Mouse (Mus musculus) MEL (cell line): ENCODE results near the gene Aff1. TPM values are rescaled to one million over a fixed set of nuclear protein-coding genes. Genes with fewer than 3 reads are reported as not detected.
A peak's percentile ranks its signal among the peaks of the same experiment; 100 is the strongest.

Source experiments
- DNase-seq: peaks from one replicate; pipeline ENCODE4 v3.0.0; 2011; ENCODE audit warnings: low read depth, low spot score
- H3K27ac ChIP-seq: 2 replicates; pipeline ENCODE4 v1.5.1; 2012; ENCODE audit warnings: low read depth, mild to moderate bottlenecking, control low read depth, low read length, moderate library complexity; ENCODE audit not compliant: control insufficient read depth
- H3K27me3 ChIP-seq, 2 experiments: fragments of 150-350 bp in 1 of 2; sonication (generic) in 1 of 2; 2 replicates each; pipeline ENCODE4 v1.6.1; 2012; ENCODE audit warnings: low read length in 2 of 2, mild to moderate bottlenecking in 2 of 2, improper control_type of control experiment in 1 of 2, moderate library complexity in 1 of 2; ENCODE audit not compliant: insufficient read depth in 2 of 2, control insufficient read depth in 1 of 2
- H3K36me3 ChIP-seq, 2 experiments: 2 replicates each; pipeline ENCODE4 v1.6.1; 2012 to 2014; ENCODE audit warnings: low read length in 2 of 2, improper control_type of control experiment in 1 of 2, inconsistent platforms in 1 of 2, mild to moderate bottlenecking in 1 of 2; ENCODE audit not compliant: insufficient read depth in 2 of 2, control insufficient read depth in 1 of 2
- H3K4me1 ChIP-seq, 2 experiments: fragments of 150-350 bp in 1 of 2; sonication (generic) in 1 of 2; 2 replicates each; pipeline ENCODE4 v1.6.1; 2012; ENCODE audit warnings: low read length in 2 of 2, improper control_type of control experiment in 1 of 2, mild to moderate bottlenecking in 1 of 2; ENCODE audit not compliant: insufficient read depth in 2 of 2, control insufficient read depth in 1 of 2
- H3K4me3 ChIP-seq, 2 experiments: fragments of 150-350 bp in 1 of 2; sonication (generic) in 1 of 2; 2 replicates each; pipeline ENCODE4 v1.5.1; 2012; ENCODE audit warnings: low read depth in 2 of 2, low read length in 2 of 2, mild to moderate bottlenecking in 2 of 2, moderate library complexity in 2 of 2, control low read depth in 1 of 2, improper control_type of control experiment in 1 of 2; ENCODE audit not compliant: control insufficient read depth in 1 of 2, insufficient read depth in 1 of 2
- H3K79me2 ChIP-seq: 2 replicates; pipeline ENCODE4 v1.6.1; 2012; ENCODE audit warnings: mild to moderate bottlenecking, low read length, moderate library complexity; ENCODE audit not compliant: control insufficient read depth, poor library complexity, insufficient read depth
- H3K9ac ChIP-seq: 2 replicates; pipeline ENCODE4 v1.6.1; 2012; ENCODE audit warnings: low read depth, mild to moderate bottlenecking, control low read depth, low read length, moderate library complexity; ENCODE audit not compliant: control insufficient read depth, poor library complexity, severe bottlenecking
- H3K9me3 ChIP-seq: fragments of 150-350 bp; sonication (generic); replicated peaks from 2 replicates; pipeline ENCODE4 v1.6.1; 2012; ENCODE audit warnings: mild to moderate bottlenecking, low read length, improper control_type of control experiment, moderate library complexity; ENCODE audit not compliant: insufficient read depth
- BHLHE40 ChIP-seq: IDR thresholded peaks from 2 replicates; pipeline ENCODE4 v1.6.1; 2012; ENCODE audit warnings: low read depth, mild to moderate bottlenecking, inconsistent platforms, low read length, improper control_type of control experiment, borderline replicate concordance
- CHD1 ChIP-seq: IDR thresholded peaks from 2 replicates; pipeline ENCODE4 v1.6.1; 2012; ENCODE audit warnings: low read depth, mild to moderate bottlenecking, inconsistent platforms, low read length, improper control_type of control experiment
- CHD2 ChIP-seq: IDR thresholded peaks from 2 replicates; pipeline ENCODE4 v1.6.1; 2011; ENCODE audit warnings: low read length, improper control_type of control experiment
- CTCF ChIP-seq, 3 experiments: IDR thresholded peaks in 2 of 3; conservative IDR thresholded peaks in 1 of 3; 2 replicates each; pipeline ENCODE4 v1.5.1; 2011 to 2012; ENCODE audit warnings: low read length in 3 of 3, low read depth in 2 of 3, mild to moderate bottlenecking in 2 of 3, improper control_type of control experiment in 1 of 3, inconsistent platforms in 1 of 3, mixed read lengths in 1 of 3, moderate library complexity in 1 of 3; ENCODE audit not compliant: control insufficient read depth in 1 of 3, insufficient read depth in 1 of 3, poor library complexity in 1 of 3, severe bottlenecking in 1 of 3
- E2F4 ChIP-seq: IDR thresholded peaks from 2 replicates; pipeline ENCODE4 v1.6.1; 2011; ENCODE audit warnings: low read depth, low read length, improper control_type of control experiment, borderline replicate concordance
- ELF1 ChIP-seq: IDR thresholded peaks from 2 replicates; pipeline ENCODE4 v1.6.1; 2014; ENCODE audit warnings: low read depth, mild to moderate bottlenecking, inconsistent platforms, low read length, improper control_type of control experiment, moderate library complexity
- EP300 ChIP-seq, 2 experiments: IDR thresholded peaks; 2 replicates each; pipeline ENCODE4 v1.6.1; 2011; ENCODE audit warnings: improper control_type of control experiment in 2 of 2, low read length in 2 of 2, low read depth in 1 of 2, mild to moderate bottlenecking in 1 of 2
- ETS1 ChIP-seq: IDR thresholded peaks from 2 replicates; pipeline ENCODE4 v1.6.1; 2012; ENCODE audit warnings: low read depth, mild to moderate bottlenecking, inconsistent platforms, low read length, improper control_type of control experiment, moderate library complexity
- GABPA ChIP-seq: IDR thresholded peaks from 2 replicates; pipeline ENCODE4 v1.6.1; 2012; ENCODE audit warnings: low read depth, mild to moderate bottlenecking, inconsistent platforms, low read length, improper control_type of control experiment, moderate library complexity
- GATA1 ChIP-seq: IDR thresholded peaks from 2 replicates; pipeline ENCODE4 v1.6.1; 2011; ENCODE audit warnings: low read depth, low read length, improper control_type of control experiment
- HCFC1 ChIP-seq: IDR thresholded peaks from 2 replicates; pipeline ENCODE4 v1.6.1; 2012; ENCODE audit warnings: low read depth, mild to moderate bottlenecking, inconsistent platforms, low read length, improper control_type of control experiment, moderate library complexity
- JUND ChIP-seq: IDR thresholded peaks from 2 replicates; pipeline ENCODE4 v1.6.1; 2011; ENCODE audit warnings: low read depth, mild to moderate bottlenecking, improper control_type of control experiment, low read length
- KAT2A ChIP-seq: conservative IDR thresholded peaks from 2 replicates; pipeline ENCODE4 v1.6.1; 2012; ENCODE audit warnings: low read depth, low read length, improper control_type of control experiment, inconsistent platforms
- MAFK ChIP-seq: IDR thresholded peaks from 2 replicates; pipeline ENCODE4 v1.6.1; 2011; ENCODE audit warnings: low read depth, mild to moderate bottlenecking, low read length, improper control_type of control experiment, borderline replicate concordance
- MAX ChIP-seq: IDR thresholded peaks from 2 replicates; pipeline ENCODE4 v1.6.1; 2011; ENCODE audit warnings: low read length, improper control_type of control experiment
- MAZ ChIP-seq: IDR thresholded peaks from 2 replicates; pipeline ENCODE4 v1.6.1; 2012; ENCODE audit warnings: low read depth, mild to moderate bottlenecking, inconsistent platforms, low read length, improper control_type of control experiment
- MEF2A ChIP-seq: IDR thresholded peaks from 2 replicates; pipeline ENCODE4 v1.6.1; 2014; ENCODE audit warnings: low read depth, mild to moderate bottlenecking, inconsistent platforms, low read length, improper control_type of control experiment; ENCODE audit not compliant: poor library complexity, insufficient replicate concordance, severe bottlenecking; ENCODE audit errors: extremely low read depth
- MXI1 ChIP-seq: IDR thresholded peaks from 2 replicates; pipeline ENCODE4 v1.6.1; 2011; ENCODE audit warnings: mild to moderate bottlenecking, low read depth, low read length, improper control_type of control experiment
- MYB ChIP-seq: IDR thresholded peaks from 2 replicates; pipeline ENCODE4 v1.6.1; 2011; ENCODE audit warnings: mild to moderate bottlenecking, low read depth, low read length, improper control_type of control experiment
- MYC ChIP-seq: IDR thresholded peaks from 2 replicates; pipeline ENCODE4 v1.6.1; 2011; ENCODE audit warnings: low read depth, mild to moderate bottlenecking, low read length, improper control_type of control experiment, moderate library complexity
- NELFE ChIP-seq: IDR thresholded peaks from 2 replicates; pipeline ENCODE4 v1.6.1; 2011; ENCODE audit warnings: low read depth, low read length, improper control_type of control experiment
- NRF1 ChIP-seq: IDR thresholded peaks from 2 replicates; pipeline ENCODE4 v1.6.1; 2014; ENCODE audit warnings: low read depth, mild to moderate bottlenecking, inconsistent platforms, low read length, improper control_type of control experiment, moderate library complexity; ENCODE audit not compliant: poor library complexity, insufficient read depth, severe bottlenecking
- POLR2A ChIP-seq, 2 experiments: IDR thresholded peaks; 2 replicates each; pipeline ENCODE4 v1.6.1; 2011 to 2012; ENCODE audit warnings: low read length in 2 of 2, mild to moderate bottlenecking in 2 of 2, control low read depth in 1 of 2, improper control_type of control experiment in 1 of 2, low read depth in 1 of 2, moderate library complexity in 1 of 2; ENCODE audit not compliant: control insufficient read depth in 1 of 2, insufficient read depth in 1 of 2, poor library complexity in 1 of 2
- POLR2AphosphoS2 ChIP-seq: IDR thresholded peaks from 2 replicates; pipeline ENCODE4 v1.6.1; 2011; ENCODE audit warnings: low read length, improper control_type of control experiment
- POLR2AphosphoS5 ChIP-seq: IDR thresholded peaks from 2 replicates; pipeline ENCODE4 v1.6.1; 2012; ENCODE audit warnings: low read depth, borderline replicate concordance, mild to moderate bottlenecking, inconsistent platforms, low read length, moderate library complexity, mixed read lengths
- RAD21 ChIP-seq: IDR thresholded peaks from 2 replicates; pipeline ENCODE4 v1.6.1; 2011; ENCODE audit warnings: mild to moderate bottlenecking, low read depth, low read length, improper control_type of control experiment
- RCOR1 ChIP-seq: IDR thresholded peaks from 2 replicates; pipeline ENCODE4 v1.6.1; 2012; ENCODE audit warnings: low read depth, mild to moderate bottlenecking, inconsistent platforms, low read length, improper control_type of control experiment
- SIN3A ChIP-seq: IDR thresholded peaks from 2 replicates; pipeline ENCODE4 v1.6.1; 2012; ENCODE audit warnings: low read length, improper control_type of control experiment, inconsistent platforms
- SMC3 ChIP-seq: IDR thresholded peaks from 2 replicates; pipeline ENCODE4 v1.6.1; 2011; ENCODE audit warnings: low read depth, low read length, improper control_type of control experiment
- TAL1 ChIP-seq: IDR thresholded peaks from 2 replicates; pipeline ENCODE4 v1.6.1; 2012; ENCODE audit warnings: mild to moderate bottlenecking, inconsistent platforms, low read length, moderate library complexity, mixed read lengths
- TBP ChIP-seq: IDR thresholded peaks from 2 replicates; pipeline ENCODE4 v1.8.0; 2011; ENCODE audit warnings: low read depth, low read length, improper control_type of control experiment
- UBTF ChIP-seq: IDR thresholded peaks from 2 replicates; pipeline ENCODE4 v1.6.1; 2012; ENCODE audit warnings: low read depth, mild to moderate bottlenecking, inconsistent platforms, low read length, improper control_type of control experiment, moderate library complexity, borderline replicate concordance; ENCODE audit not compliant: insufficient read depth
- USF1 ChIP-seq: IDR thresholded peaks from 2 replicates; pipeline ENCODE4 v1.6.1; 2014; ENCODE audit warnings: low read depth, mild to moderate bottlenecking, inconsistent platforms, low read length, improper control_type of control experiment, moderate library complexity
- USF2 ChIP-seq, 2 experiments: IDR thresholded peaks; 2 replicates each; pipeline ENCODE4 v1.6.1; 2011 to 2012; ENCODE audit warnings: improper control_type of control experiment in 2 of 2, low read length in 2 of 2, borderline replicate concordance in 1 of 2, inconsistent platforms in 1 of 2, low read depth in 1 of 2, mild to moderate bottlenecking in 1 of 2; ENCODE audit not compliant: insufficient read depth in 1 of 2
- ZC3H11A ChIP-seq: IDR thresholded peaks from 2 replicates; pipeline ENCODE4 v1.6.1; 2012; ENCODE audit warnings: low read depth, mild to moderate bottlenecking, inconsistent platforms, low read length, improper control_type of control experiment
- ZKSCAN1 ChIP-seq: IDR thresholded peaks from 2 replicates; pipeline ENCODE4 v1.6.1; 2012; ENCODE audit warnings: low read depth, mild to moderate bottlenecking, inconsistent platforms, low read length, improper control_type of control experiment, moderate library complexity
- ZMIZ1 ChIP-seq: IDR thresholded peaks from 2 replicates; pipeline ENCODE4 v1.6.1; 2012; ENCODE audit warnings: low read depth, mild to moderate bottlenecking, inconsistent platforms, low read length, improper control_type of control experiment, moderate library complexity
- ZNF384 ChIP-seq: IDR thresholded peaks from 2 replicates; pipeline ENCODE4 v1.6.1; 2012; ENCODE audit warnings: low read depth, mild to moderate bottlenecking, inconsistent platforms, low read length, improper control_type of control experiment
- polyA plus RNA-seq, 2 experiments: library from polyadenylated mRNA; stranded (reverse) in 1 of 2; unstranded in 1 of 2; fragments of >175 nt in 1 of 2; fragments of >200 nt in 1 of 2; gene quantifications; 2 replicates each; pipeline versions ENCODE4 v1.2.1 to v1.2.4; 2012; ENCODE audit warnings: low replicate concordance in 2 of 2, low read depth in 1 of 2; ENCODE audit not compliant: insufficient read length in 2 of 2, insufficient read depth in 1 of 2, missing spikeins in 1 of 2
- total RNA-seq: library from RNA; depleted of rRNA; stranded (reverse); fragments of 300-350 nt; gene quantifications from 2 replicates; pipeline ENCODE4 v1.2.3, GENCODE M21; 2012

Aff1 gene
- total and polyA plus RNA-seq, 3 experiments, result 5.4 to 13.4 TPM; not detected in 1

GRCm38 (mm10) chr5:103756231-103756714, 64.1 kb downstream of the Aff1 start:
- peak; percentile 64 for DNase-seq
- peaks cover 0 to 36% of the 10 kb centered on the region in 2 experiments; a peak in 2 of 4 replicates for H3K36me3 ChIP-seq
- peak overlapping the region; percentile 46 for H3K27ac ChIP-seq
- peaks cover 18 to 26% of the 10 kb centered on the region in 2 experiments for H3K4me1 ChIP-seq
- H3K9ac ChIP-seq, result peak overlapping the region; percentile 22
- no peaks in the 10 kb centered on the region for H3K9me3 ChIP-seq
- H3K4me3 ChIP-seq, result peak overlapping the region; percentile 28 to 75
- H3K27me3 ChIP-seq, result no peaks in the 10 kb centered on the region
- peaks cover 66% of the 10 kb centered on the region for H3K79me2 ChIP-seq
- no peak for TF ChIP-seq HCFC1
- TF ChIP-seq ETS1, result peak; percentile 60
- no peak for TF ChIP-seq GABPA
- no peak for TF ChIP-seq CHD2
- no peak for TF ChIP-seq CTCF (IDR thresholded peaks at IDR 0.05 in 2 of 3, conservative IDR thresholded peaks at IDR 0.05 in 1 of 3; ENCODE audit: control insufficient read depth in 1 of 3, insufficient read depth in 1 of 3, low read depth in 2 of 3, low read length in 3 of 3, poor library complexity in 1 of 3, severe bottlenecking in 1 of 3)
- no peak for TF ChIP-seq POLR2A (IDR thresholded peaks at IDR 0.05; ENCODE audit: control insufficient read depth in 1 of 2, insufficient read depth in 1 of 2, low read depth in 1 of 2, low read length in 2 of 2, poor library complexity in 1 of 2)
- TF ChIP-seq TBP, result no peak
- TF ChIP-seq USF1, result no peak
- TF ChIP-seq RCOR1, result no peak
- no peak for TF ChIP-seq SMC3
- TF ChIP-seq ZC3H11A, result no peak
- no peak for TF ChIP-seq JUND
- no peak for TF ChIP-seq RAD21
- TF ChIP-seq USF2 (IDR thresholded peaks at IDR 0.05; ENCODE audit: borderline replicate concordance in 1 of 2, insufficient read depth in 1 of 2, low read depth in 1 of 2, low read length in 2 of 2), result no peak
- no peak for TF ChIP-seq NRF1
- TF ChIP-seq KAT2A, result no peak
- no peak for TF ChIP-seq MYB
- TF ChIP-seq ELF1, result peak; percentile 71; the same call in 1 of the 2 replicates
- no peak for TF ChIP-seq ZNF384
- peak in 1 of 2 experiments; percentile 30; a peak in 1 of 4 replicates for TF ChIP-seq EP300 (IDR thresholded peaks at IDR 0.05; ENCODE audit: low read depth in 1 of 2, low read length in 2 of 2)
- TF ChIP-seq BHLHE40, result no peak
- TF ChIP-seq TAL1, result no peak
- TF ChIP-seq NELFE, result no peak
- no peak for TF ChIP-seq MYC
- peak; percentile 34; the same call in 1 of the 2 replicates for TF ChIP-seq SIN3A
- TF ChIP-seq GATA1, result no peak
- no peak for TF ChIP-seq POLR2AphosphoS5
- no peak for TF ChIP-seq ZMIZ1
- TF ChIP-seq CHD1, result no peak
- no peak for TF ChIP-seq E2F4
- no peak for TF ChIP-seq MAFK
- TF ChIP-seq MEF2A, result no peak
- no peak for TF ChIP-seq POLR2AphosphoS2
- TF ChIP-seq MAZ, result no peak
- no peak for TF ChIP-seq MAX
- no peak for TF ChIP-seq UBTF
- TF ChIP-seq ZKSCAN1, result no peak
- TF ChIP-seq MXI1, result peak; percentile 47; the same call in 1 of the 2 replicates
